ENCODE assay signal across 10 mouse cellular contexts in the genomic region with DNA sequence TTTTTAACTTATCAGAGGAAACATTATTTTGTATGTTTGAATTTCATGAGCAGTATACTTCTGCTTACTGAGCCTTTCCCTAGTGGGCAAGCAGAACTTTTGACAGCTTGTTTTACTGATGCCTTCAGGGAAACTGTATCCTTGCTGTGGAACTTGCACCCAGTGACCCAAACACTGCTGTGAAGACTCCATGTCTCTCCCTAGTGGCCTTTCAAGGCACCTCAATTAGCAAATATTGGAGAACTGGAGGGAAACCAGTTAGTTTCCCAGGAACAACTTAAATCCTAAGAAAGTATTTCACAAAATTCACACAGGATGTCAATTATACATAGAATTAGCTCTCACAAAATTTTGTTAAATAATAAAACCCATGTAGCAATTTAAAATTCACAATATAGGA. TPM values are rescaled to one million over a fixed set of nuclear protein-coding genes. Genes with fewer than 3 reads are reported as not detected.
DNase-seq lines count a peak whose midpoint lies in the region; TF ChIP-seq lines count a peak whose summit lies in the region.
"Had no signal": no experiment of that assay in that cellular context is flagged by ENCODE, and none has a peak within 500 bp of the region (broad histone marks: within the 10 kb centered on the region; RNA-seq: fewer than 3 reads in every experiment).

No protein-coding gene starts in this region.

- H3K27ac ChIP-seq in left cerebral cortex, adult 2 months: no peak overlapping the region
- H3K27ac ChIP-seq: hindbrain, embryonic 13.5 days; limb, embryonic 12.5 days had no signal

- intact Hi-C loops in left cerebral cortex, adult 2 months (cut with DNase I): loop anchor here (5.0 kb wide), 1 partner anchor 413 kb away; no protein-coding TSS in a partner anchor

- peak; percentile 22 to 28 for DNase-seq in cerebellum, postnatal 10 days
- DNase-seq in cerebellum, adult 9-10 months: no peak
- DNase-seq in left cerebral cortex, adult 2 months (ENCODE audit: extremely low spot score in 1 of 2, low spot score in 2 of 2): no peak
- no peak for DNase-seq in left cerebral cortex, adult 8-10 months (ENCODE audit: low spot score in 2 of 2)
- DNase-seq in R1 (ENCODE audit: low read depth, low spot score): peak; percentile 62
- peak; percentile 13 for DNase-seq in kidney, postnatal 14 days
- DNase-seq in frontal cortex, postnatal 14 days (ENCODE audit: low spot score in 2 of 2): no peak
- no peak for DNase-seq in thymus, postnatal 0 days (ENCODE audit: low spot score)

- TF ChIP-seq CTCF in left cerebral cortex, adult 2 months (IDR thresholded peaks at IDR 0.05): peak; percentile 49

- H3K4me3 ChIP-seq in left cerebral cortex, adult 2 months: no peak overlapping the region
- H3K4me3 ChIP-seq: hindbrain, embryonic 13.5 days had no signal

RNA-seq across cellular contexts. Expression of gene Vegfc, which starts 2.2 kb away (rescaled TPM):
- 1 to 10 TPM; 3.3 to 4.3 TPM for total RNA-seq in left cerebral cortex, adult 2 months (2021)
- 1 to 10 TPM; 3.3 to 3.6 (median 3.4) TPM for total RNA-seq in left cerebral cortex, adult 8-10 months (2022)
- polyA plus RNA-seq in thymus, postnatal 0 days (2015; fragmentation: Nextera tagmentation; extraction: Ambion mirVana): 0.99 and 1.1 TPM in 2 replicates

Comparison
In these comparisons a context has a peak if more than half of its experiments do, and no peak if none do; other contexts are left out.
1. DNase-seq: peak in cerebellum, postnatal 10 days (2 of 2), R1 (single experiment) and kidney, postnatal 14 days (single experiment); none in cerebellum, adult 9-10 months (single experiment), left cerebral cortex, adult 2 months (0 of 2), left cerebral cortex, adult 8-10 months (0 of 2), frontal cortex, postnatal 14 days (0 of 2) and thymus, postnatal 0 days (single experiment).